Mouse (Mus musculus): ENCODE results near the gene Aurka. TPM values are rescaled to one million over a fixed set of nuclear protein-coding genes. Genes with fewer than 3 reads are reported as not detected.

The Aurka gene
- polyA plus RNA-seq, 1 experiment from 2014 or later: 74.2 TPM

GRCm38 (mm10) chr2:172329179-172329578 is 41.2 kb downstream of the Aurka start:
- Histone ChIP-seq H3K9ac (ENCODE audit: low read length) (no peak overlapping the region; the same call in 1 of the 2 replicates), H3K27me3 (replicated peaks; ENCODE audit: control insufficient read depth, insufficient read depth, low read length) (0 out of 2 replicates have a peak, but pooled peaks cover 6% of the 10 kb centered on the region), H3K36me3 (ENCODE audit: control insufficient read depth, insufficient read depth, low read length) (no peaks in the 10 kb centered on the region), H3K27ac (ENCODE audit: low read depth, low read length) (no peak overlapping the region), H3K4me3 (ENCODE audit: low read depth, low read length) (no peak overlapping the region), H3K9me3 (replicated peaks; ENCODE audit: control insufficient read depth, low read length) (no peaks in the 10 kb centered on the region), H3K4me1 (ENCODE audit: control insufficient read depth, insufficient read depth, low read length) (no peaks in the 10 kb centered on the region), H3K4me2 (ENCODE audit: low read length) (peak overlapping the region; percentile 40)
- ATAC-seq (peak; percentile 93), DNase-seq (ENCODE audit: low spot score) (peak; percentile 90)
- 3% methylated on average over 13 of the region's 13 CpGs for WGBS

GRCm38 (mm10) chr2:172328248-172328647 is 42.1 kb downstream of the Aurka start:
- H3K27ac ChIP-seq (ENCODE audit: low read depth, low read length): no peak overlapping the region
- H3K9ac ChIP-seq (ENCODE audit: low read length): no peak overlapping the region
- no peak for DNase-seq (ENCODE audit: low spot score)
- H3K36me3 ChIP-seq (ENCODE audit: control insufficient read depth, insufficient read depth, low read length): no peaks in the 10 kb centered on the region
- no peaks in the 10 kb centered on the region for H3K4me1 ChIP-seq (ENCODE audit: control insufficient read depth, insufficient read depth, low read length)
- no peaks in the 10 kb centered on the region for H3K9me3 ChIP-seq (replicated peaks; ENCODE audit: control insufficient read depth, low read length)
- H3K4me2 ChIP-seq (ENCODE audit: low read length): no peak overlapping the region
- no peak for ATAC-seq
- H3K4me3 ChIP-seq (ENCODE audit: low read depth, low read length): no peak overlapping the region
- 0 out of 2 replicates have a peak, but pooled peaks cover 6% of the 10 kb centered on the region for H3K27me3 ChIP-seq (replicated peaks; ENCODE audit: control insufficient read depth, insufficient read depth, low read length)
- 51% methylated on average over 8 of the region's 8 CpGs for WGBS

GRCm38 (mm10) chr2:172320878-172321277 is 49.5 kb downstream of the Aurka start:
- peak; percentile 53 for DNase-seq (ENCODE audit: low spot score)
- no peaks in the 10 kb centered on the region for H3K36me3 ChIP-seq (ENCODE audit: control insufficient read depth, insufficient read depth, low read length)
- no peak overlapping the region for H3K9ac ChIP-seq (ENCODE audit: low read length)
- H3K27me3 ChIP-seq (replicated peaks; ENCODE audit: control insufficient read depth, insufficient read depth, low read length): no peaks in the 10 kb centered on the region
- H3K4me1 ChIP-seq (ENCODE audit: control insufficient read depth, insufficient read depth, low read length): no peaks in the 10 kb centered on the region
- ATAC-seq: no peak
- H3K27ac ChIP-seq (ENCODE audit: low read depth, low read length): no peak overlapping the region
- H3K9me3 ChIP-seq (replicated peaks; ENCODE audit: control insufficient read depth, low read length): no peaks in the 10 kb centered on the region
- no peak overlapping the region for H3K4me2 ChIP-seq (ENCODE audit: low read length)
- WGBS: 19% methylated on average over 9 of the region's 9 CpGs
- H3K4me3 ChIP-seq (ENCODE audit: low read depth, low read length): no peak overlapping the region

- DNase-seq (ENCODE audit: low spot score): no peak
- 92% methylated on average over 9 of the region's 9 CpGs for WGBS
- H3K4me3 ChIP-seq (ENCODE audit: low read depth, low read length): no peak overlapping the region
These were observed 58.6 kb downstream of the Aurka start for GRCm38 (mm10) chr2:172311731-172312130.

GRCm38 (mm10) chr2:172306544-172306943 is 63.8 kb downstream of the Aurka start:
- ATAC-seq (no peak), DNase-seq (ENCODE audit: low spot score) (no peak)
- no peak overlapping the region for H3K27ac ChIP-seq (ENCODE audit: low read depth, low read length)
- no peak overlapping the region for H3K9ac ChIP-seq (ENCODE audit: low read length)
- H3K27me3 ChIP-seq (replicated peaks; ENCODE audit: control insufficient read depth, insufficient read depth, low read length): no peaks in the 10 kb centered on the region
- H3K4me3 ChIP-seq (ENCODE audit: low read depth, low read length): no peak overlapping the region
- H3K9me3 ChIP-seq (replicated peaks; ENCODE audit: control insufficient read depth, low read length): no peaks in the 10 kb centered on the region
- H3K4me2 ChIP-seq (ENCODE audit: low read length): no peak overlapping the region
- H3K4me1 ChIP-seq (ENCODE audit: control insufficient read depth, insufficient read depth, low read length): peaks cover 6% of the 10 kb centered on the region; the same call in 1 of the 2 replicates
- WGBS: 81% methylated on average over 4 of the region's 4 CpGs
- no peaks in the 10 kb centered on the region for H3K36me3 ChIP-seq (ENCODE audit: control insufficient read depth, insufficient read depth, low read length)

More at GRCm38 (mm10) chr2:172311731-172312130, 58.6 kb downstream of the Aurka start:
- no peaks in the 10 kb centered on the region for H3K36me3 ChIP-seq (ENCODE audit: control insufficient read depth, insufficient read depth, low read length)
- H3K4me1 ChIP-seq (ENCODE audit: control insufficient read depth, insufficient read depth, low read length): no peaks in the 10 kb centered on the region
- no peak for ATAC-seq
- H3K9ac ChIP-seq (ENCODE audit: low read length): no peak overlapping the region
- H3K27ac ChIP-seq (ENCODE audit: low read depth, low read length): no peak overlapping the region
- H3K27me3 ChIP-seq (replicated peaks; ENCODE audit: control insufficient read depth, insufficient read depth, low read length): no peaks in the 10 kb centered on the region
- no peaks in the 10 kb centered on the region for H3K9me3 ChIP-seq (replicated peaks; ENCODE audit: control insufficient read depth, low read length)
- no peak overlapping the region for H3K4me2 ChIP-seq (ENCODE audit: low read length)

Other genes with a start within 250 kb of the Aurka start
- 0.07 and 0.55 TPM in 2 replicates for gene Mc3r, start 122.0 kb downstream of the Aurka start, polyA plus RNA-seq (2014; fragmentation: Nextera tagmentation; extraction: Ambion mirVana)
- gene Fam210b, start 25.0 kb downstream of the Aurka start, polyA plus RNA-seq (2014; fragmentation: Nextera tagmentation; extraction: Ambion mirVana): 51.5 and 53.1 TPM in 2 replicates
- gene Cstf1, start 146 bp upstream of the Aurka start, polyA plus RNA-seq (2014; fragmentation: Nextera tagmentation; extraction: Ambion mirVana): 37.8 and 38.6 TPM in 2 replicates
- gene Cass4, start 23.3 kb upstream of the Aurka start, polyA plus RNA-seq (2014; fragmentation: Nextera tagmentation; extraction: Ambion mirVana): 0.10 and 0.28 TPM in 2 replicates
- gene Rtf2, start 70.0 kb upstream of the Aurka start, polyA plus RNA-seq (2014; fragmentation: Nextera tagmentation; extraction: Ambion mirVana): 106 and 107 TPM in 2 replicates
- 0.28 and 0.58 TPM in 2 replicates for gene Gcnt7, start 88.1 kb upstream of the Aurka start, polyA plus RNA-seq (2014; fragmentation: Nextera tagmentation; extraction: Ambion mirVana)
- gene Fam209, start 102.0 kb upstream of the Aurka start, polyA plus RNA-seq (2014; fragmentation: Nextera tagmentation; extraction: Ambion mirVana): 0.44 and 0.67 TPM in 2 replicates
- gene Tfap2c, start 179.1 kb upstream of the Aurka start, polyA plus RNA-seq (2014; fragmentation: Nextera tagmentation; extraction: Ambion mirVana): 20.6 and 21.8 TPM in 2 replicates

Measured in forebrain, embryonic 14.5 days (tissue).